Mouse (Mus musculus) cerebellum, adult 9-11 months (tissue): ENCODE measurements around the gene Parp11.
"Not testable (repeated sequence)": the region's sequence is repeated elsewhere in the genome, so short reads cannot be mapped to it uniquely, and the experiment has no call there.

Experiments
- DNase-seq: peaks from one replicate; pipeline ENCODE4 v3.0.0; 2022

Gene Parp11

GRCm38 (mm10) chr6:127500119-127500518 is 53.5 kb downstream of the Parp11 start:
- no peak for DNase-seq

GRCm38 (mm10) chr6:127500806-127501205 is 54.2 kb downstream of the Parp11 start:
- DNase-seq: no peak

GRCm38 (mm10) chr6:127502530-127502929 is 55.9 kb downstream of the Parp11 start:
- DNase-seq: peak; percentile 30

DNA sequence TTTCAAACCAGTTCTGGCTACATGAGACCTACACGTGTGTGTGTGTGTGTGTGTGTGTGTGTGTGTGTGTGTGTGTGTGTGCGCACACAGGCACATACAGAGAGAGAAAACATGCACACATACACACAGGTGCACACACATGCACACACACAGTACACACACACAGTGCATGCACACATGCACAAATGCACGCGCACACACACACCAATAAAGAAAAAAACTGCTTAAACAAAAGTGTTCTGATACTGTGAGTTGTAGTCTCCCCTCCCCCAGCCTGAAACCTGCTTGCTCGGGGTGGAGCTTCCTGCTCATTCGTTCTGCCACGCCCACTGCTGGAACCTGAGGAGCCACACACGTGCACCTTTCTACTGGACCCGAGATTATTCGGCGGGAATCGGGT is 67.1 kb downstream of the Parp11 start:
- not testable (repeated sequence) for DNase-seq

GRCm38 (mm10) chr6:127521176-127521575 is 74.5 kb downstream of the Parp11 start:
- no peak for DNase-seq

DNA sequence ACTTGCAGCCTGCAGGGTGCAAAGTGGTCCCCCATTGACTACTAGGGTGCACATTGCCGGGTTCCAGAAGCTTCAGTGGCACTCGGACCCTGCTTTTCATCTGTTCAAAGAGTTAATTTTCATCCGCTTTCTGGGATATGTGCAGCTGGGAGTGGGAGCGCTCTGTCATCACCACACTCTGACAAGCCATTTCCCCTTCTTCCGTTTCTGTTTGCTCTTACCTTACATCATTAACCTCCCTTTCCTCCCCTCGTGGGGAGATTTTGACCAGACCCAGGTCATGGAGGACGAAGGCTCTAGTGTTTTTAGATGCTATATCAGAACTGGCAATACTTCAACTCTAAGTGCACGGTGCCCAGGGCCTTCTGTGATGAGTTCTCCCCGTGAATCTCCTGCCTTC is 75.7 kb downstream of the Parp11 start:
- DNase-seq: no peak

- DNase-seq: no peak
These were observed 77.8 kb downstream of the Parp11 start for GRCm38 (mm10) chr6:127524442-127524841.

GRCm38 (mm10) chr6:127528625-127529024 is 82.0 kb downstream of the Parp11 start:
- DNase-seq: no peak

DNA sequence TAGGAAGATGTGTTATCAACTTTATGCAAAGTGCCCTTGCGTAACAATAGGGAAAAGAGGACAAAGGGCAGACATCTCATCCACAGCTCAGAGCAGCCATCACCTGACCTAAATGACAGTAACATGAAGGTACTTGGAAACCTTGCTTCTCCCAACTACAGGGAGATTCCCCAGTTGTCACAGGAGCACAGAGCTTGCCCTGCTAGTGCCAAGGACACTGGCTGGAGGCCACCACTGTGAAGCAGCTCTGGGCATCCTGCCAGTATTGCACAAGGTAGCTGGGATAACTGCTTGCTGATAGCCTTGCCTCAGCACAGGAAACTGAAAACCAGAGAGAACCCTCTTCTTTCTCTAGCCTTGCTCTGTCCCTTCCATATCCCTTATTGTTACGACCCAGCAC is 82.8 kb downstream of the Parp11 start:
- peak; percentile 87 for DNase-seq

DNA sequence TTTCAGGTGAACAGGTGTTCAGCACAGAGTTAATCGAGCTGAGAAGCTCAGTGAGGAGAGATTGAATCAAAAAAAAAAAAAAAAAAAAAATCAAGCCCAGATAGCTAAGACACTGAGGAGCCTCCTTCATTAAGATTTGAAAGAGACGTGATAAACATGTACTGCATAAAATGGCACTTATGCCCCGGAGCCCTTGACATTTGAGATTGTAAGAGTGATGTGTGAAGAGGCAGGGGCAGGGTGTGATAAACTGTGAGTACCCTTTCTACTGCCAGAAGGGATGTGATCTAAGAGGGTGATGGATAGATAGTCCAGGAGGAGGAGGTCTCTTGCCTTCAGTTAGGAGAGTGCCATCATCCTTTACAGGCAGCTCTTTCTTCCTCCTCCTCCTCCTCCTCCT is 83.6 kb downstream of the Parp11 start:
- DNase-seq: no peak

GRCm38 (mm10) chr6:127531412-127532205 is 85.0 kb downstream of the Parp11 start:
- no peak for DNase-seq

DNA sequence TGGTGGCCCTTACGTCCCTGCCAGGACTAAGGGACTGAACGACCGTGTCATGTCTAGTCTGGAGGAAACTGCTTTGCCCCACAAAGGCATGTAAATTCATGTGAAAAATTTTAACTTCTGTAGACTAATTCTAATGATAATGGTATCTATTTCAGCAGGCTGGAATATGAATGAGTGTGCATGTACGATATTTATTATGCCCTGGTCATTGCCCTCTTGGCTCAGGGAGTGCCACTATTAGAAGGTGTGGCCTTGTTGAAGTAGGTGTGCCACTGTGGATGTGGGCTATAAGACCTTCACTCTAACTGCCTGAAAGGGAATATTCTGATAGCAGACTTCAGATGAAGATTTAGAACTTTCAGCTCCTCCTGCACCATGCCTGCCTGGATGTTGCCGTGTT is 85.7 kb downstream of the Parp11 start:
- DNase-seq: no peak

GRCm38 (mm10) chr6:127533766-127534165 is 87.1 kb downstream of the Parp11 start:
- DNase-seq: no peak

DNA sequence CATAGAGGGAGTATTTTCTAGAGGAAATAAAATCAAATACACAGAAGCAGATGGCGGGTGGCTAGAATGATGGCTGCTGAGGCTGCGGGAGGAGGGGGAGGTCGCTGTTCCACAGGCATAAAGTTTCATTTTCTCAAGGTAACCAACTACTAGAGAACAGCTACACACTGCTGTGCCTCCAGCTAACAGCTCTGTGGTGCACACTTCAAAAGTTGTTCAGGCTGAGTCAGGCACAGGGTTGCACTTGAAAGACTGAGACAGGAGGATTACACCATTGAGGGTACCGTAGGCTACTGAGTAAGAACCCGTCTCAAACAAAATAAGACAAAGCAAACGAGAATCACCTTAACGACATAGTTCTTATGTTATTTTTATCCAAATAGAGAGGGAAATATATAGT is 90.4 kb downstream of the Parp11 start:
- no peak for DNase-seq

DNA sequence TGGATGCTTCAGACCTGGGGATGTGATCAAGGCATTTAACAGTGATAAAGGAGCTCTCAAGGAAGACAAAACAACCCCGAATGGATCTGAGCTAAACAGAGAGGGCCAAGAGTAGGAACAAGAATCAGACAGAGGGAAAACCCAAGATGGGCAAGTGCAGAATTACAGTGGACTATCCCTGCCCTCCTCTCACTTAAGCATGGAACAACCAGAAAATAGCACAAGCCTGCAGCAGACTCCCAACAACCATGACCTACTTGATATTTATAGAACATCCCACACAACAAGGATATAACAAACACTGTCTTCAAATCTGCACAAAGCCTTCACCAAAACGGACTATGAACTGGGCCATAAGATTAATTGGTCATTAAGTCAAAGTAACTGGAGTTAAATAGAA is 91.5 kb downstream of the Parp11 start:
- DNase-seq: no peak

DNA sequence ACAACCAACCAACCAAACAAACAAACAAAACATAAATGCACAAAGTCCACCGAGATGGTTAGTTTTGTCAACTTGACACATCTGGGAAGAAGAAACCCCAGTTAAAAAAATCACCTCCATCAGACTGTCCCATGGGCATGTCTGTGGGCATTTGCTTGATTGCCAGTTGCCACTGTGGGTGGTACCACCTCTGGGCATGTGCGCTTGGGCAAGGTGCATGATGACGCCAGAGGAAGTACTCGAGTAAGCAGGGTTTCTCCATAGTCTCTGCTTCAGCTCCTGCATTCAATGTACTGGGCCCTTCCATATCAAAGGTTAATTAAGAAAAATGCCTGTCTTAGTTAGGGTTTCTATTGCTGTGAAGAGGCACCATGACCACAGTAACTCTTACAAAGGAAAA is 92.6 kb downstream of the Parp11 start:
- DNase-seq: no peak

DNA sequence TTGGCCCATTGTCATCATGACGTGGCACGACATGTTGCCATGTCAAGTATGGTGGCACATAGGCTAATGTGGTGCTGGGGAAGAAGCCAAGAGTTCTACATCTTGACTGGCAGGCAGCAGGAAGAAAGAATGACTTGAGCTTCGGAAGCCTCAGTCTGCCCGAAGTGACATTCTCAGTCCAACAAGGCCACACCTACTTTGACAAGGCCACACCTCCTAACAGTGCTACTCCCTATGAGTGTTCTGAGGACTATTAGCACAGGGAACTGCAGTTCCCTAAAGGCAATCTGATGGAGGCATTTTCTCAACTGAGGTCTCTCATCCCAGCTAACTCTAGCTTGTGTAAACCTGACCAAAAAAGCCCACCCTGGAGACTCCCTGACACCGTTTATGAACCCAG is 93.0 kb downstream of the Parp11 start:
- DNase-seq: no peak

GRCm38 (mm10) chr6:127540517-127540916 is 93.9 kb downstream of the Parp11 start:
- DNase-seq: no peak

DNA sequence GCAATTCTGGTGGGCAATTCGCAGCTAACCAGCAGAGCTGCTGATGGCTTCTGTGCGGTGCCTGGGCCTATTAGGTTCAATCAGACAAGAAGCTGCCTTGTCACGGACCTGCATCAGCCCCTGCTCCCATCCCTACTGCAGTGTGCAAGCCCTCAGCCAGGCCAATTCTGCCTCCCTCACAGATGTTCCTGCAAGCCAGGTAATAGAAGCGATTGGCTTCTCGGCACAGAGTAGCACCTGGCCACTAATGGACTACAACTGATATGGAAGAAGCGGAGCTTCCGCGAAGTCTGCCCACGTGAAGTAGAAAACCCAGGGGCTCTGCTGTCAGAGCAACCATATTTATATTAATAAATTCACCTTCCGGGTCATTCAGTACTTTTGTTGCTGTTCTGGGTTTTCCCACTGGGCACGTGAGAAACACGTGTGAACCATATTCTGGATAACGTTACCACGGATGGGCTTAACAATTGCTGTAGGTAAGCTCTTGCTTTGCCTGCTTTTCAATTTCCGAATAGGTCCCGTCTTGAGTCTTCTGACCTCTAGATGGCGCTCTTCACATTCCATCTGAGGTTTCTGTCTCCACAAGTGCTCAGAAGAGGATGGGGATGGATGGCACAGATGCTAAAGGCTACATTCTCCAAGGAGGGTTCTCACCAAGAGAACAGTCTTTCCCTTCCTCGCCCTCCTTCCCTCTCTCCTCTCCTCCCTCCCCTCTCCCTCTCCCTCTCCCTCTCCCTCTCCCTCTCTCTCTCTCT is 95.2 kb downstream of the Parp11 start:
- peak; percentile 29 for DNase-seq
